Mouse (Mus musculus) urinary bladder, adult 2 months (tissue): ENCODE data around the gene Aire. TPM values are rescaled to one million over a fixed set of nuclear protein-coding genes. Genes with fewer than 3 reads are reported as not detected.
"Not testable (repeated sequence)": the region's sequence is repeated elsewhere in the genome, so short reads cannot be mapped to it uniquely, and the experiment has no call there.

Experiments
- DNase-seq: peaks from one replicate; pipeline ENCODE4 v3.0.0; 2022; ENCODE audit warnings: low spot score
- polyA plus RNA-seq: library from polyadenylated mRNA; depleted of rRNA; stranded (reverse); fragments of >200 nt; gene quantifications from 2 replicates; pipeline ENCODE4 v1.2.3, GENCODE M21; 2012

The Aire gene
- polyA plus RNA-seq, 1 experiment, result 1.7 TPM

DNA sequence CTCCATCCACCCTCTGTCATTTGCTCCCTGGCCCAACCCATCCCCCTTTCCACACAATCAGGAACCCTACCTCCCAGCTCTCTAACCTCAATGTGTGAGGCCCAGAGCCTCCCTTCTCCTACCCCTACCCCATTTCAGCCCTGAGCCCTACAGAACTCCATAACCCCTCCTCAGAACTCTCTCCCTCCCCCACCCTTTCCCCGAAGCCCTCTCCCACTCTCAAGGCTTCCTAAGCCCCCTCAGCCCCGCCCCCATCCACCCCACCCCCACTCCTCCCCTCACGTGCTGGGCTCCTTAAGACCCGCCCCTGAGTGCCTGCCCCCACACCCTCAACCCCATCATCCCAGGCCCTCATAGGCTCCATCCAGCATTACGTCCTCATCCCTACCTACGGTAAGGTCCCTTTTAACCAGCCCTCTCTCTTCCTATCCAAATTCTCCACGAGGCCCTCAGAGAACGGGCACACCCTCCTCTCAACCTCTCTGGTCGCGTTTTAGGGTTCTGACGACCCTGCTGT lies 6.2 kb upstream of the Aire start:
- DNase-seq, result no peak

DNA sequence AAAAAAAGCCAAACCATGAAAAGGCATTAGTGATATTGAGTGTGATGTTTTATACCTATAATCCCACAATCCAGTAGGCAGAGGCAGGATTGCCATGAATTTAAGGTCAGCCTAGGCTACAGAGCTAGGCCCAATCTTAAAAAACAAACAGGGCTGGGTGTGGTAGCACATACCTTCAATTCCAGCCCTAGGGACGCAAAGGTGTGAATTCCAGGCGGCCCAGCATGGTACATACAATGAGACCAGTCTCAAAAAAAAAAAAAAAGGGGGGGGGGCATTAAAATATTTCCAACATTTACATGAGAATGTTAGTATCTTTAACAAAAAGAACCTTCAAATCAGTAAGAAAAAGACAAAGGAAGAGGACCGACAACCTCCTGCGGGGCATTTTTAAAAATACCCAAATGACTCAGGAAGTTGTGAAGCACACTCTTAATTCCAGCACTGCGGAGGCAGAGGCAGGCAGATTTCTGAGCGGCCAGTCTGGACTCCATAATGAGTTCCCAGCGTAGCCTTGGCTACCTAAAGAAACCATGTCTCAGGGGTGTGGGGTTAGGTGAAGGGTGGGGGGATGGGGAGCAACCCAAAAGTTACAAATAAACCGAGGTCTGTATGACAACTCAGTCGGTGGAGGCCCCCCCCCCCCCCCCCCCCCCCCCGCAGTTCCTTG lies 4.8 kb upstream of the Aire start:
- no peak for DNase-seq

DNA sequence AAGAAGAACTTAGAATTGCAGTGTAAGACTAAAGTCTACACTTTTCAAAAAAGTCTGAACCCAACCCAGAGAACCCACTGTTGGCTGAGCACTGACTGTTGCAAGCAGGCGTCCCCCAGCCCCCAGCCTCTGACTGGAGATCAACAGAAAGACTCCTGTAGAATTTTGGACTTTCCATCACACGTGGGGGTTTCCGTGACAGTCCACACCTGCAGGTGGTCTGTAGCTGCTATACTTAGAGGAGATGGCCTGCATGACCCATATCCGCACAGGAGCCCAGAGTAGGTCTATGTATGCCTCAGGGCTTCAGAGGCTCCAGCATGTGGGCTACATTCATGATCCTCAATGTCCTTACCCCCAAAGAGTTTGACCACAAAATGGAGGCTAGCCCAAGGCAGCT lies 3.0 kb upstream of the Aire start:
- no peak for DNase-seq

DNA sequence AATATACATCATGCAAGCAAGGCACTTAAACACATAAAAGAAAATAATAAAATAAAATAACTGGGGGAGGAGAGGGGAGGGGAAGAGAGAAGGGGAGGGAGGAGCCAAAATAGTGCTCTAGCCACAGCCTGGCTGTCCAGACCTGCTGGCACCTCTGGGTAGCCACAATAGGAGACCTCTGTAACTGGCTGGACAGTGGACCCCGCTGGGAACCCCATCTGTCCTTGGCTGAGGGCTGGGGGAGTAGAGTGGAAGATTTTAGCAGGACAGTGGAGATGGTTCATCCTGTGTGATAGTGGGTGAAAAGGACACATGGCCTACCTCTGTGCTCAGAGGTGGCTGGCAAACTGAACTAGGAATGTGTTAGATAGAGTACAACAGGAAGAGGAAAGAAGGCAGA lies 1.1 kb upstream of the Aire start:
- DNase-seq, result no peak

DNA sequence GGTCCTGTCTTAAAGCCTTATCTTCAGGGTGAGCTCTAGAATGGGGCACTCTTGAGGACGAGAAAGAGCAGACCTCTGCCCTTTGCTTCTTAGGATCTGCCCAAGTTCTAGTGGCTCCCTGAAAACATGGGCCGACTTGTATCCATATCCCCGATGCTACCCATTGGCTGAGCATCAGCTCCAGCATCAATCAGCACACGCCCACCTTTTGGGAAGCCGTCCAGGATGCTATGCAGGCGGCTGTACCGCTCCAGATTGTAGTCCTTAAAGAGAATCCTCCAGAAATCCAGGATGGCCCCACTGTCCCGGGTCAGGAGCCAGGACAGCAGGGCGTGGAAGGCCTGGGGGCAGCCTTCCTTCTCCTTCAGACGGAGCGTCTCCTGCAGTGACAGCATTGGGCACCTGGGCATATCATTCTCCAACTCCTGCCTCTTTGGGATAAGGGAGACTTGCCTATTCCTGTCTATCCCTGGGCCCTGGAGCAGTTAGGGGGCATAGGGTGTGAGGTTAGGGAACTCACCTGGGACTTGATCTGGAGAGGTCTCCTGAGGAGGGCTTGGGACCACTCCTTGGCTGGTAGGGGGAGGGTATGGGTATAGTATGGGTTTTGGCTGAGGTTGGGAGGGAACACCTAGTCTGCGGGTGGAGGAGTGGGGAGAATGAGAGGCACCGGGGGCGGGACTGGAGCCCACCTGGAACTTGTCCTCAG lies 559 bp downstream of the Aire start:
- no peak for DNase-seq

DNA sequence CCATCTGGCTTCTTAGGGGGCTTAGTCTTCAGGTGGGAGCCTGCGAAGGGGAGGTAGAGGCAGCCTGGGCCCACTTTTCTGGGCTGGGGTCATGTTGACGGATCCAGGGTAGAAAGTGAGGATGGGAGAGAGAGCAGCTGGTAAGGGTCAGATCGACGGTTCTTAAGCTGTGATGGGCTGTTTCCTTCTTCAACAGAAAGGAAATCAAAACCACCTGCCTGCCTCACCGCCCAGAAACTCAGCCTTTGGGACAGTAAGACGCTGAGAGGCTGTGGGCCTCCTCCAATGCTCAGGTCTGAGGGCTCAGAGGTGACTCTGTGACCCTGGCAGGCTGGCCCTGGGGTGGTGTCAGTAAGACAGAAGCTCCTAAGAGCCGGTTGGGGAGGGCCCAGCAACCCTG lies 1.3 kb downstream of the Aire start:
- DNase-seq, result no peak

DNA sequence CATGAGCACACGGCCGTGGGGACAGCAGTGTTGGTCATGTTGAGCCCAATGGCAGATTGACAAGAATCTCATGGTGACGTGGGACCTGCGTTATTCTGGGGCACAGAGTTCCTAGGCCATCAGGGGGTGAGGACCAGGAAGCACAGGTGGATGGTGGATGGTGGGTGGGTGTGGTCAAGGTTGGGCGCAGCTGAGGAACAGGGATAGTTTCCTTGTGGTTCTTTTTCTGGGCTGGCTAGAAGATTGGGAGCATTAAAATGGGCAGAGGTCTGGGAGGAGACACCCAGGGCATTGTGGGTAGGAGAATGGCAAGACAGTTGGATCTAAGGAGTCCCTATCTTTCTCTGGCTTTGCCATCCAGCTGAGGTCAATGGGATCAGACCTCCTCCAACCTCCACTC lies 1.8 kb downstream of the Aire start, which contains the start of gene Dnmt3l:
Dnmt3l (plus strand) TSS at position 301 of the 400 bp plus-strand sequence.
- DNase-seq, result no peak

DNA sequence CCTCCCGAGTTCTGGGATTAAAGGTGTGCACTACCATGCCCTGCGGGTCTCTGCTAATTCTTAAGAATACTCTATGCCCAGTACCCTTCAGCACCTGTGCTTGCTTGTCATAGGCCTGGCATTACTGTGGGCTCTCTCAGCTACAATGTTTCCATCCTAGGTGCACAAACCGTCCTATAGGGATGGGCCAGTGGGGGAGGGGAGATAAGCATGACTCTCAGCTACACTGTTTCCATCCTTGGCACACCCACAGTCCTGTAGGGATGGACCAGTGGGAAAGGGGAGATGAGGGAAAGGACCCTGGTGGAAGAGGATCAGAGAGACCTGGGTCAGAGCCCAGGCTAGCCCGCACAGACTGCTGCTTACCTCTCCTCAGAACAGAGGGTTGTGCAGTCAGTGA lies 6.3 kb downstream of the Aire start:
- no peak for DNase-seq

DNA sequence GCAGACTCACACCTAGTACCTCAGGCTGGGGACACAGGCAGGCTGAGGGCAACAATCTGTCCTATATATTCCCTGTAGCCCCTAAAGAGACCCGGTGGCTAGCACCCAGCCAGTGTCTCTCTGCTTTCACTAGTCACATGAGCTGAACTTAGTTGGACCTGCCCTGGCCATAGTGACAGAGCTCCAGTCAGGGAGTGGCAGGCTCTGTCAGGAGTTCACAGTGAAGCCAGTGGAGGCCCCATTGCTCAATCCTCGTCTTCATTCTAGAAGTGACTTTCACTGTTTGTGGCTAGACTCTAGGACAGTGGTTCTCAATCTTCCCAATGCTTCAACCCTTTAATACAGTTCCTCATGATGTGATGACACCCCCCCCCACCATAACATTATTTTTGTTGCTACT lies 11.4 kb downstream of the Aire start:
- no peak for DNase-seq

DNA sequence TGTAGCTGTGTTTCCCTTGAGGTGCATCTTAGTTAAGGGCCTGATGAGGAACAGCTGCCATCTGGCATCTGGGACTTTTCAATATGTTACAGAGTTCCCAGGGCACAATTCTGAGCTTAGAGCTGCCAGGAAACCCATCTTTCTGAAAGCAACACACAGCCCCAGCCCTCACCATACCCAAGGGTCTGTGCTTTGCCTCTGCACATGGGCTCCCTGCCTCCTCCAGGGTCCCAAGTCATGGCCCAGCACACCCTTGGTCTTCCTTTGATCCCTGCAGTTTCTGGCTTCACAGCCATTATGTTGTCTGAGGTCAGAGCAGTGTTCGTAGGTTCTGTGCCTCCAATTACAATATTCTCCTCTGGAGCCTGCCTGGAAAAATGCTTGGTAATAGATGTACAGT lies 14.3 kb downstream of the Aire start:
- DNase-seq, result no peak

DNA sequence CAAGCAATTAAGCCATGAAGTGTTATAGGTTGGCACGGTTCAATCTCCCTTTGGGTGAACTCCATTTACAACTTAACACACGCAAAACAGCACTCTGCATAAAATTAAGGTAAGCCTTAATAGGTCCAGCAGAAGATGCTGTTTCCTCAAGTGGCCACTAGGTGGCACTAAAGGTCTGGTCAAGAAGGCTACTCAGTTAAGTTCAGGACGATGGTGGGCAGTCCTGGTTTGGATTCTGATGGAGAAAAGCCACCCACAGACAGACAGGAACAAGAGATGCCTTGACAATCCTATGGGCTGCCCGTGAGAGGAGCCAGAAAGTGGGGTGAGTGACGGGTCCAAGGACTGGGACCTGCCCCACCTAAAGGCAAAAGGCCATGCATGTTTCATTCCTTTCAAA lies 15.3 kb downstream of the Aire start:
- peak; percentile 39 for DNase-seq

DNA sequence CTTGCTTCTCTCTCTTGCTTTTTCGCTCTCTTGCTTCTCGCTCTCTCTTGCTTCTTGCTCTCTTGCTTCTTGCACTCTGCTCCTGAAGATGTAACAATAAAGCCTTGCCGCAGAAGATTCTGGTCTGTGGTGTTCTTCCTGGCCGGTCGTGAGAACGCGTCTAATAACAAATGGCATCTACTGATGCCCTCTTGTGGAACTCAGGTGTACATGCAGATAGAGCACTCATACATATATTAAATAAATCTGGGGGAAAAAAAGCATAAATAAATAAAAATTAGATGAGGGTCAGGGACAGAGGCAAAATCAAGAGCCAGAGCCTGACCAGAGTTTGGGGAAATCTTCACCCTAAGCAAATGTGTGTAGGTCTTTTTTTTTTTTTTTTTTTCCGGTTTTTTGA lies 18.0 kb downstream of the Aire start:
- DNase-seq, result not testable (repeated sequence)

DNA sequence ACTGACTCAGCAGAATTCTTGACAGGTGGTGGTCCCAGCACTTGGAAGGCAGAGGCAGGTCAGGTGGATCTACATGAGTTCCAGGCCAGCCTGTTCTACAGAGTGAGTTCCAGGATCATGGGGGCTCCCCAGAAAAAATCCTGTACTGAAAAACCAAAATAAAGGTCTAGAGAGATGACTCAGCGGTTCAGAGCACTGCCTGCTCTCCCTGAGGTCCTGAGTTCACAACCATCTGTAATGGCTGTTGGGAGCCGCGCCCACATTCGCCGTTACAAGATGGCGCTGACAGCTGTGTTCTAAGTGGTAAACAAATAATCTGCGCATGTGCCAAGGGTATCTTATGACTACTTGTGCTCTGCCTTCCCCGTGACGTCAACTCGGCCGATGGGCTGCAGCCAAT lies 23.4 kb downstream of the Aire start:
- not testable (repeated sequence) for DNase-seq

DNA sequence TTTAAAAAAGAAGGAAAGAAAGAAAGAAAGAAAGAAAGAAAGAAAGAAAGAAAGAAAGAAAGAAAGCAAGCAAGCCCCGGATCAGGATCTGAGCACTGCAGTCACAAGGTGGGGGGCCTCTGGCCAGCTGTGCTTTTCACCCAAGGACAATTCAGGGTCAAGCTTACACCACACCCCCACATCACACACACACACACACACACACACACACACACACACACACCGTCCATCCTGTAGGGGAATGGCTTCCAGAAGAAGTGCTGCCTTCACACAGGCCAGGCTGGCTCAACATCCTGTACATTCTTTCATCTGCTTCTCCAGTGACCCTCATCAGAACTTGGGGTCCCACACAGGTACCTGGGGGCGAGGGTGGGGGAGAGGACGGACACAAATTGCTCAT lies 24.1 kb downstream of the Aire start:
- DNase-seq, result no peak

DNA sequence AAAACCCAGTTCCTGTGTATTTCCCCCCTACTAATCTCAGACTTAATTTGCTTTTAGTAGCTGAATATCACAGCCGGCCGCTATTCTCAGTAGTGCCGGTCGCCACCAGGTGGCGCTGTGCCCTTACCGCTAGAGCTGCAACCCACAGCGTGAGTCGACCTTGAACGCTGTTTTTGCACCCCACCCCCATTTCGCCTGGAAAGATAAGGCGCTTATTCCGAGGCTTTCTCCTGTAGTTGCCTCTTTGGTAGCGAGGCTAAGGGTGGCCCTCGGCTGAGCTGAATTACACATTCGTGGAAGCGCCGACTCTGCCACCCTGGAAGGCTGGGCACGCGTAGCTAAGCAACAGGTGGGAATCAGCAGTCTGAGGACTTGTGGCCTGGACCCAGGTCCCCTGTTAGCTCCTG lies 24.6 kb downstream of the Aire start:
- DNase-seq, result peak; percentile 56

DNA sequence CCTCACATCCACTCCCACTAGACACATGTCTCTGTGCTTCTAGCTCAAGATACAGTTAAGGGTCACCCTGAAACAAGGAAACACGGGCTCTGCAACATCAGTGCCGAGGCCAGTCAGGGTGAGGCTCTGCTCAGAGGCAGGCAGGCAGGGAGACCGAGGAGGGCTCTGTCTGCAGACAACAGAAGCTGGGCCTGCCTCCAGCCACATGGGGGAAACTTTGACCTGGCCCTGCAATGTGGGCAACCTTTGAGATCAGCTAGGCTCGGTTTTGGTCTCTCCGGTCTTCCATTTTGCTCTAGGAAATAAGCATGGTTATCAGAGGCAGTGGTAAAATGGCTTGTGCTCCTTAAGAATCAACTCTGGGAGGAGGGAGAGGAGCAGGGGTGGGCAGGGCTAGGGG lies 27.0 kb downstream of the Aire start:
- DNase-seq, result no peak

DNA sequence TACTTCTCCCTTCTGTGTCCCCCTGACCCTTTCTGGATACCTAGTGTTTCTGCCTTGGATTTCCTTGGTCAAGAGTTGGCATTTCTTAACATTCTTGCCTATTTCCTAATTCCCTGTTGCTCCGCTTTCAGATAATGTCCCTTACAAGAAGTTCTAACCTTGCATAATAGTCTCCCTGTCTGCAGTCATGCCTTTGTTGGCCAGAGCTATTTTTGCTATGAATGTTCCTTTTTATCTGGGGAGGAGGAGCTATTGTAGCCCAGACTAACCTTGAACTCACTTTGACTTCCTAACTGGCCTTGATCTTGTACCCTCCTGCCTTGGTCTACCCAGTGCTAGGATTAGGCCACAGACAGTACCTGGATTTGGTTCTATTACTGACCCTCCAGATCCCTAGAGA lies 27.9 kb downstream of the Aire start:
- no peak for DNase-seq

DNA sequence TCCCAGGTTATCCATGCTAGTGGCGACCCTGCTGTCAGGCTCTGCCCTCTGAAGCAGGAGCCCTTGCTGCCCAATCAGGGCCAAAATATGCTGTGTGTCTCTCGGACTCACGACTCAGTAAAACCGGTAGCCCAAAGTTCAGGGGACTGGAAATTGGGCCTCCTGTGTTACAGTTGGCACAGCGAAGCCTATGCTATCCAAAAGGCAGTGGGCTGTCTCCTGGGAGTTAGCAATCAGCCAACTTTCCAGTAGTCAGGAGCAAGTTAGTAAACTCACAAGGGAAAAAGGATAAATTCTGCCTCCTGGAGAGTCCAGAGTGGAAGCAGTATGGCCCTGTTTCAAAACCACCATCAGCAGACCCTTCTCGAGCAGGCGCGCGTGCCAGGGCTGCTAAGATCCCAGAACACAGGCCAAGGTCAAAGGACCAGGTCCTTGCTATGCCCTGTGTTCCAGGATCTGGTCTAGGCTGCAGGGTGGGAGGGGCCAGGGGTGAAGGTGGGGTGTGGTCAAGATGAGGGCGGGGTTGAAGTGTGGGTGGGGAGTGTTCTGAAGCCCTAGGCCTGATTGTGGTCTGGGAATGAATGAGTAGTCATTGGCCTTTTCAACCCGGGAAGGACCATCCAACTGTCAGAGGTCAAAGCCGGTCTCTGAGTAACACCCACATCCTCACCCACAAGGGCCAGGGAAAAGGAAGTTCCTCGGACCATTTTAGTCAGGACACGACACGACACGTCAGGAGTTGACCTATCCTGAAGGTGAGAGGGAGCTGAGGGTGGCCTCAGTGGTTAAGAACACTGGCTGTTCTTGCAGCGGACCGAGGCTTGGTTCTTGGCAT lies 30.5 kb downstream of the Aire start:
- DNase-seq, result no peak

DNA sequence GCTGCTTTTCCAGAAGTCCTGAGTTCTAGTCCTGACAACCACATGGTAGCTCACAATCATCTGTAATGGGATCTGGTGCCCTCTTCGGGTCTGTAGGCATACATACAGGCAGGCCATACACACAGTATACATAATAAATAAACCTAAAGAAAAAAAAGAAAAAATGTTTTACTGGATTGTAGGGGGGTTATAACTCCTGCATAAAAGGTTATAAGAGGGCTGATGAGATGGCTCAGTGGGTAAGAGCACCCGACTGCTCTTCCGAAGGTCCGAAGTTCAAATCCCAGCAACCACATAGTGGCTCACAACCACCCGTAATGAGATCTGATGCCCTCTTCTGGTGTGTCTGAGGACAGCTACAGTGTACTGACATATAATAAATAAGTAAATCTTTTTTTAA lies 32.3 kb downstream of the Aire start:
- DNase-seq, result not testable (repeated sequence)

DNA sequence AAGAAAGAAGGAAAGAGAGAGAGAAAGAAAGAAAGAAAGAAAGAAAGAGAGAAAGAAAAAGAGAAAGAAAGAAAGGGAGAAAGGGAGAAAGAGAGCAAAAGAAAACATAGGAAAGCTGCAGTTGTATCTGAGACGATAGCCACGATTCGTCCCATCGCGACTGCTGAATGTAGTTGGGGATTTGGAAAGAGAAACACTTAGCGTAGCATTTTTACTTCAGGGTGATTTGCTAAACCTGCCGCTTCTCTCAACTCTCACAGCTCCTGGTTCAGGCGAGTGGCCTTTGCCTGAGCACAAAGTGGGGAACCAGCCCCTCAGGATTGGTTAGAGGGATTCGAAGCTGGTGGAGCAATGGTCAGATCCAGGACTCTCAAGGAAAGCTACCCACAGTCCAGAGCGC lies 33.1 kb downstream of the Aire start:
- peak; percentile 22 for DNase-seq

DNA sequence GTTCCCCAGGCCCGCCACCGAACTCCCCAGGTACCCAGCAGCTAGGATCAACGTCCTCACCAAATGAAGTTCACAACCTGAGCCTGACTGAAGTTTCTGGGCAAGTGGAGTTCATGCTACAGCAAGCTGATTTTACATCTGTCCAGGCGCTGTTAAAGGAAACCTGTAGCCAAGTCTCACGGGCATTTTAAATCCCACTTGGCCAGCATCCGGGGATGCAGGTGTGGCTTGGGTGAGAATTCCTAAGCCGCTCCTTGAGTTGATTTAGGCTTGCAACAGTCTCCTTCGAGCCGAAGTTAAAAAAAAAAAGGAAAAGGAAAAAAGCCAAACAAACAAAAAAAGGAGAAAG lies 33.5 kb downstream of the Aire start, which contains the start of gene Pfkl:
Pfkl (minus strand) TSS at position 139 of the 349 bp plus-strand sequence.
- no peak for DNase-seq

DNA sequence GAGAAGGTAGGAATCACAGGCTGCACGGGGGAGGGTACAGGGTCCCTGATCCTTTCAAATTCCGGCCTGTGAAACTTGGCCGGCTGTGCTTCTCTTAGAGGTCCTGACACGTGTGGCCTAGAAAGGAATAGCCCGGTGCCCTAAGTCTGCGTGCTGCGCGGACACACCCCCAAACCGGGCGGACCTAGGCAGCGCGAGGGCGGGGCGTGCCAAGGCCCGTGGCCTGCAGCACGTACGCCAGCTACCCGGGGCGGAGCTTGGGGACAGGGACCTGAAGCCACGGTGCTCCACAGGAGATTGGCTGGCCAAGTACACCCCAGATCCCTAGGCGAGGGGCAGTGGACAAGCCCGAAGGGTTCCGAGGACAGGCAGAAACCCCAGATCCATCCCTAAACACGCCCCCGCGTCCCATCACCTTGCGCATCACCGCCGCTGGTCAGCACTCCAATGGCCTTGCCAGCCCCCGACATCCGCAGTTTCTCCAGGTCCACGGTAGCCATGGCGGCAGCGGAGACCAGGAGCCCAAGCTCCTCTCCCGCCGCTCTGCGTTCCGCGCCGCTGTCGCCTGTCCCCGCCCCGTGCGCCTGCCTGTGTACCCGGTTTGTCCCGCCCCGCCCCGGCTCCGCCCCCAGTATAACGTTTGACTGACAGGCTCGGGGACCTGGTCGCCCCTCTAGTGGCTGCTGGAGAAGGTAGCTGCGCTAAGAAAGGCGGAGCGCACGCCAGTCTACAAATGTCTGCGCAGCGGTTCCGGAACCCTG lies 34.0 kb downstream of the Aire start:
- DNase-seq, result peak; percentile 83
